Mouse (Mus musculus): ENCODE measurements around the gene Dnah11.

DNA sequence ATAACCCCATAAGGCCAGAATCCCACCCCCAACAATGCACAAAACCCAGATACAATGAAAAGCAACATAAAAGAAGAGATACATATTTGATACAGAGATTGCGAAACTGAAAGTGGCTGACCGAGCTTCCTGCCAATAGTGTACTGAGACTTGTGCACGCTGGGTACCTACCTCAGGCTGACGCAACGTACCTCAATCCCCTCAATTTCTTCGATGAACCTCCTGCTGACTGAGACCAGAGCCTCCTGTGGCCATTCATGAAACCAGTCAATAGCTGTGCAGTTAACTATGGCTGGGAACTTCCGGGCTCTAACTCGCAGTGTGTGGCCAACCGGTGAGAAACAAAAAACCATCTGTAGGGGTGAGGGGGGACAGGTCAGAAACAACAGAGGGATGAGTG, 203.9 kb downstream of the Dnah11 start:
- no peak for TF ChIP-seq POLR2A (IDR thresholded peaks at IDR 0.05; ENCODE audit: insufficient read length, low read depth)
- TF ChIP-seq USF1 (IDR thresholded peaks at IDR 0.05; ENCODE audit: low read depth) = no peak
- TF ChIP-seq POLR2AphosphoS2 (IDR thresholded peaks at IDR 0.05; ENCODE audit: insufficient read length, low read depth) = no peak
- no peak for TF ChIP-seq MYOD1 (IDR thresholded peaks at IDR 0.05; ENCODE audit: control insufficient read depth in 1 of 3, insufficient read length in 2 of 3, low read depth in 2 of 3)
- TF ChIP-seq MAX (IDR thresholded peaks at IDR 0.05; ENCODE audit: low read depth) = no peak
- no peak for TF ChIP-seq TCF12 (IDR thresholded peaks at IDR 0.05; ENCODE audit: insufficient read depth, poor library complexity, severe bottlenecking)

Data from myocyte (in vitro differentiated cells).